ENCODE assay signal across 18 mouse cellular contexts in the genomic region with DNA sequence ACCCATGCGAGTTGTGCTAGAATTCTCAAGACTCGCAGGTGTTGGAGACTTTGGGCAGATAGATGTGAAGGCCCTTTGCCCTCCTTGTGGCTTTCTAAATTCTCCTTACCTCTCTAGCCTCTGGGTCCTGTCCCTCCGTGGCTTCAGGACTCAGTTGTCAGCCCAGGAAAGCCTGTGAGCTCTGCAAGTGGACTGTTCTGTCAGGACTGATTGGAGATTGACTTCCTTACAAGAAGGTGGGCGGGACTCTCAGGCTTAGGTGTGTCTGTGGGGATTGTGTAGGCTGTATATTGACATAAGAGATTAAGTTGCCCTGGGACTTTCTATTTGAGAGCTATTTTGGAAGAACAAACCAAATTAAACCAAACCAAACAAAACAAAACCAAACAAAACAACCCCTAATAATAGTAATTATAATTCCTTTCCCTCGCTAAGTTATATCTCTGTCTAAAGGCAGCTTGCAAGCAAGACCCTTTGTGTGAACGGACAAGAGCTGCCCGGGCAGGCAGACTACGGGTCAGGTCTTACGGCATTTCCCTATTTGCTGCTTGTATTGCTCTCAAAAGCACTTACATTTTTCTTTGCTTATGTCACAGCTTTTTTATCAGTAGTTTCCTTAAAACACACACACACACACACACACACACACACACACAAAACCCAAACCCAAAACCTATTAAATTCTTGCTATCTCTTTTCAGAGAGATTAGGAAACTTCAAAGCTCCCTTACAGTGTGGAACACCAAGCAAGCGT. TPM values are rescaled to one million over a fixed set of nuclear protein-coding genes. Genes with fewer than 3 reads are reported as not detected.
DNase-seq lines count a peak whose midpoint lies in the region; ATAC-seq and TF ChIP-seq lines count a peak whose summit lies in the region.
"Had no signal": no experiment of that assay in that cellular context is flagged by ENCODE, and none has a peak within 500 bp of the region (broad histone marks: within the 10 kb centered on the region; RNA-seq: fewer than 3 reads in every experiment).

No protein-coding gene starts in this region.

- no peak overlapping the region for H3K9ac ChIP-seq in heart, embryonic 15.5 days
- no peak overlapping the region; the same call in 1 of the 2 replicates for H3K9ac ChIP-seq in lung, embryonic 14.5 days
- H3K9ac ChIP-seq: limb, embryonic 13.5 days had no signal

- TF ChIP-seq CTCF in testis, adult 2 months (IDR thresholded peaks at IDR 0.05; ENCODE audit: control insufficient read depth, insufficient read depth, insufficient replicate concordance, low read depth, low read length): no peak
- no peak for TF ChIP-seq CTCF in lung, embryonic 14.5 days (IDR thresholded peaks at IDR 0.05; ENCODE audit: low read depth)

- WGBS in heart, embryonic 15.5 days: 46% methylated on average over 10 of the region's 10 CpGs
- 43% methylated on average over 10 of the region's 10 CpGs for WGBS in lung, embryonic 14.5 days

- H3K27me3 ChIP-seq in heart, embryonic 15.5 days: no peaks in the 10 kb centered on the region; the same call in 1 of the 2 replicates
- no peaks in the 10 kb centered on the region for H3K27me3 ChIP-seq in testis, adult 2 months (ENCODE audit: control insufficient read depth, insufficient read depth, low read length)
- no peaks in the 10 kb centered on the region for H3K27me3 ChIP-seq in lung, embryonic 14.5 days (ENCODE audit: insufficient read depth, low read length)
- H3K27me3 ChIP-seq: limb, embryonic 13.5 days had no signal

- no peak overlapping the region for H3K4me3 ChIP-seq in heart, embryonic 15.5 days
- H3K4me3 ChIP-seq in testis, adult 2 months (ENCODE audit: control insufficient read depth, low read depth, low read length): peak overlapping the region; percentile 48
- no peak overlapping the region for H3K4me3 ChIP-seq in lung, embryonic 14.5 days (ENCODE audit: low read depth, low read length)
- H3K4me3 ChIP-seq: left cerebral cortex, adult 2 months; limb, embryonic 13.5 days had no signal

- no peaks in the 10 kb centered on the region for H3K9me3 ChIP-seq in heart, embryonic 15.5 days (replicated peaks)
- no peaks in the 10 kb centered on the region for H3K9me3 ChIP-seq in lung, embryonic 14.5 days (ENCODE audit: low read depth, low read length)
- H3K9me3 ChIP-seq: limb, embryonic 13.5 days had no signal

- no peak for TF ChIP-seq POLR2A in testis, adult 2 months (IDR thresholded peaks at IDR 0.05; ENCODE audit: control insufficient read depth, low read depth, low read length)

- H3K4me1 ChIP-seq in heart, embryonic 15.5 days (replicated peaks): peaks cover 21% of the 10 kb centered on the region
- no peaks in the 10 kb centered on the region for H3K4me1 ChIP-seq in testis, adult 2 months (ENCODE audit: control insufficient read depth, insufficient read depth, low read length)
- H3K4me1 ChIP-seq in lung, embryonic 14.5 days (ENCODE audit: insufficient read depth): peaks cover 15% of the 10 kb centered on the region
- H3K4me1 ChIP-seq: limb, embryonic 13.5 days had no signal

- H3K27ac ChIP-seq in heart, embryonic 15.5 days: peak overlapping the region; percentile 57; the same call in 1 of the 2 replicates
- H3K27ac ChIP-seq in testis, adult 2 months (ENCODE audit: control insufficient read depth, insufficient read depth, low read depth, low read length): no peak overlapping the region
- H3K27ac ChIP-seq in lung, embryonic 14.5 days (ENCODE audit: low read depth): peak overlapping the region; percentile 86
- H3K27ac ChIP-seq: left cerebral cortex, adult 2 months; limb, embryonic 13.5 days had no signal

- no peaks in the 10 kb centered on the region for H3K36me3 ChIP-seq in heart, embryonic 15.5 days
- no peaks in the 10 kb centered on the region for H3K36me3 ChIP-seq in testis, adult 2 months (ENCODE audit: control insufficient read depth, insufficient read depth, low read length)
- no peaks in the 10 kb centered on the region for H3K36me3 ChIP-seq in lung, embryonic 14.5 days (ENCODE audit: insufficient read depth)
- H3K36me3 ChIP-seq: limb, embryonic 13.5 days had no signal

- peak; percentile 32; the same call in 1 of the 2 replicates for ATAC-seq in heart, embryonic 15.5 days (replicated peaks; ENCODE audit: insufficient number of reproducible peaks, insufficient read depth, low FRiP score, low read depth)
- peak; percentile 67; the same call in 1 of the 2 replicates for ATAC-seq in lung, embryonic 14.5 days (ENCODE audit: insufficient read depth)
- ATAC-seq: forebrain, embryonic 14.5 days; inflammation-experienced regulatory T-cells, adult 6 months; Patski had no signal

- H3K4me2 ChIP-seq in heart, embryonic 15.5 days: no peak overlapping the region
- H3K4me2 ChIP-seq in lung, embryonic 14.5 days: no peak overlapping the region
- H3K4me2 ChIP-seq: limb, embryonic 13.5 days had no signal

- no peak for DNase-seq in heart, adult 8-10 months (ENCODE audit: low spot score)
- DNase-seq in testis, postnatal 14 days (ENCODE audit: low spot score): no peak
- peak; percentile 45 for DNase-seq in lung, embryonic 14.5 days
- no peak for DNase-seq in urinary bladder, postnatal 36 days (ENCODE audit: low spot score in 2 of 2)
- DNase-seq in urinary bladder, postnatal 25 days (ENCODE audit: low spot score): no peak
- no peak for DNase-seq in kidney, adult 11 months
- DNase-seq: adrenal gland, adult 8-10 months; gastrocnemius, postnatal 14 days; kidney, postnatal 25 days; right cerebral cortex, postnatal 14 days; thymus, postnatal 25 days had no signal

RNA-seq across cellular contexts. Expression of a gene that starts 58.3 kb away (rescaled TPM):
- polyA plus RNA-seq in heart, embryonic 15.5 days (2015; fragmentation: Nextera tagmentation; extraction: Ambion mirVana): 4.0 and 4.7 TPM in 2 replicates
- 10 to 100 TPM; 19.4 to 26.8 (median 22.2) TPM for total RNA-seq in heart, adult 8-10 months (2022)
- 1.2 and 1.4 TPM in 2 replicates for polyA plus RNA-seq in testis, adult 2 months (2012; rRNA removed)
- polyA plus RNA-seq in lung, embryonic 14.5 days (2014; fragmentation: Nextera tagmentation; extraction: Ambion mirVana): 1.2 and 1.6 TPM in 2 replicates
- polyA plus RNA-seq: Patski had no signal
